Mouse (Mus musculus) MEL (cell line): ENCODE data around the gene Palld. TPM values are rescaled to one million over a fixed set of nuclear protein-coding genes. Genes with fewer than 3 reads are reported as not detected.

Source experiments
- DNase-seq: peaks from one replicate; pipeline ENCODE4 v3.0.0; 2011; ENCODE audit warnings: low read depth, low spot score
- H3K27ac ChIP-seq: 2 replicates; pipeline ENCODE4 v1.5.1; 2012; ENCODE audit warnings: low read depth, mild to moderate bottlenecking, control low read depth, low read length, moderate library complexity; ENCODE audit not compliant: control insufficient read depth
- H3K27me3 ChIP-seq, 2 experiments: fragments of 150-350 bp in 1 of 2; sonication (generic) in 1 of 2; 2 replicates each; pipeline ENCODE4 v1.6.1; 2012; ENCODE audit warnings: low read length in 2 of 2, mild to moderate bottlenecking in 2 of 2, improper control_type of control experiment in 1 of 2, moderate library complexity in 1 of 2; ENCODE audit not compliant: insufficient read depth in 2 of 2, control insufficient read depth in 1 of 2
- H3K36me3 ChIP-seq, 2 experiments: 2 replicates each; pipeline ENCODE4 v1.6.1; 2012 to 2014; ENCODE audit warnings: low read length in 2 of 2, improper control_type of control experiment in 1 of 2, inconsistent platforms in 1 of 2, mild to moderate bottlenecking in 1 of 2; ENCODE audit not compliant: insufficient read depth in 2 of 2, control insufficient read depth in 1 of 2
- H3K4me1 ChIP-seq, 2 experiments: fragments of 150-350 bp in 1 of 2; sonication (generic) in 1 of 2; 2 replicates each; pipeline ENCODE4 v1.6.1; 2012; ENCODE audit warnings: low read length in 2 of 2, improper control_type of control experiment in 1 of 2, mild to moderate bottlenecking in 1 of 2; ENCODE audit not compliant: insufficient read depth in 2 of 2, control insufficient read depth in 1 of 2
- H3K4me3 ChIP-seq, 2 experiments: fragments of 150-350 bp in 1 of 2; sonication (generic) in 1 of 2; 2 replicates each; pipeline ENCODE4 v1.5.1; 2012; ENCODE audit warnings: low read depth in 2 of 2, low read length in 2 of 2, mild to moderate bottlenecking in 2 of 2, moderate library complexity in 2 of 2, control low read depth in 1 of 2, improper control_type of control experiment in 1 of 2; ENCODE audit not compliant: control insufficient read depth in 1 of 2, insufficient read depth in 1 of 2
- H3K79me2 ChIP-seq: 2 replicates; pipeline ENCODE4 v1.6.1; 2012; ENCODE audit warnings: mild to moderate bottlenecking, low read length, moderate library complexity; ENCODE audit not compliant: control insufficient read depth, poor library complexity, insufficient read depth
- H3K9ac ChIP-seq: 2 replicates; pipeline ENCODE4 v1.6.1; 2012; ENCODE audit warnings: low read depth, mild to moderate bottlenecking, control low read depth, low read length, moderate library complexity; ENCODE audit not compliant: control insufficient read depth, poor library complexity, severe bottlenecking
- H3K9me3 ChIP-seq: fragments of 150-350 bp; sonication (generic); replicated peaks from 2 replicates; pipeline ENCODE4 v1.6.1; 2012; ENCODE audit warnings: mild to moderate bottlenecking, low read length, improper control_type of control experiment, moderate library complexity; ENCODE audit not compliant: insufficient read depth
- BHLHE40 ChIP-seq: IDR thresholded peaks from 2 replicates; pipeline ENCODE4 v1.6.1; 2012; ENCODE audit warnings: low read depth, mild to moderate bottlenecking, inconsistent platforms, low read length, improper control_type of control experiment, borderline replicate concordance
- HCFC1 ChIP-seq: IDR thresholded peaks from 2 replicates; pipeline ENCODE4 v1.6.1; 2012; ENCODE audit warnings: low read depth, mild to moderate bottlenecking, inconsistent platforms, low read length, improper control_type of control experiment, moderate library complexity
- MAZ ChIP-seq: IDR thresholded peaks from 2 replicates; pipeline ENCODE4 v1.6.1; 2012; ENCODE audit warnings: low read depth, mild to moderate bottlenecking, inconsistent platforms, low read length, improper control_type of control experiment
- POLR2A ChIP-seq, 2 experiments: IDR thresholded peaks; 2 replicates each; pipeline ENCODE4 v1.6.1; 2011 to 2012; ENCODE audit warnings: low read length in 2 of 2, mild to moderate bottlenecking in 2 of 2, control low read depth in 1 of 2, improper control_type of control experiment in 1 of 2, low read depth in 1 of 2, moderate library complexity in 1 of 2; ENCODE audit not compliant: control insufficient read depth in 1 of 2, insufficient read depth in 1 of 2, poor library complexity in 1 of 2
- POLR2AphosphoS2 ChIP-seq: IDR thresholded peaks from 2 replicates; pipeline ENCODE4 v1.6.1; 2011; ENCODE audit warnings: low read length, improper control_type of control experiment
- POLR2AphosphoS5 ChIP-seq: IDR thresholded peaks from 2 replicates; pipeline ENCODE4 v1.6.1; 2012; ENCODE audit warnings: low read depth, borderline replicate concordance, mild to moderate bottlenecking, inconsistent platforms, low read length, moderate library complexity, mixed read lengths
- SIN3A ChIP-seq: IDR thresholded peaks from 2 replicates; pipeline ENCODE4 v1.6.1; 2012; ENCODE audit warnings: low read length, improper control_type of control experiment, inconsistent platforms
- USF1 ChIP-seq: IDR thresholded peaks from 2 replicates; pipeline ENCODE4 v1.6.1; 2014; ENCODE audit warnings: low read depth, mild to moderate bottlenecking, inconsistent platforms, low read length, improper control_type of control experiment, moderate library complexity
- USF2 ChIP-seq, 2 experiments: IDR thresholded peaks; 2 replicates each; pipeline ENCODE4 v1.6.1; 2011 to 2012; ENCODE audit warnings: improper control_type of control experiment in 2 of 2, low read length in 2 of 2, borderline replicate concordance in 1 of 2, inconsistent platforms in 1 of 2, low read depth in 1 of 2, mild to moderate bottlenecking in 1 of 2; ENCODE audit not compliant: insufficient read depth in 1 of 2
- ZKSCAN1 ChIP-seq: IDR thresholded peaks from 2 replicates; pipeline ENCODE4 v1.6.1; 2012; ENCODE audit warnings: low read depth, mild to moderate bottlenecking, inconsistent platforms, low read length, improper control_type of control experiment, moderate library complexity
- ZNF384 ChIP-seq: IDR thresholded peaks from 2 replicates; pipeline ENCODE4 v1.6.1; 2012; ENCODE audit warnings: low read depth, mild to moderate bottlenecking, inconsistent platforms, low read length, improper control_type of control experiment
- polyA plus RNA-seq, 2 experiments: library from polyadenylated mRNA; stranded (reverse) in 1 of 2; unstranded in 1 of 2; fragments of >175 nt in 1 of 2; fragments of >200 nt in 1 of 2; gene quantifications; 2 replicates each; pipeline versions ENCODE4 v1.2.1 to v1.2.4; 2012; ENCODE audit warnings: low replicate concordance in 2 of 2, low read depth in 1 of 2; ENCODE audit not compliant: insufficient read length in 2 of 2, insufficient read depth in 1 of 2, missing spikeins in 1 of 2
- total RNA-seq: library from RNA; depleted of rRNA; stranded (reverse); fragments of 300-350 nt; gene quantifications from 2 replicates; pipeline ENCODE4 v1.2.3, GENCODE M21; 2012

The Palld gene
- total and polyA plus RNA-seq, 3 experiments: 0.23 to 1.9 TPM; not detected in 1

GRCm38 (mm10) chr8:61732184-61732583 is 170.3 kb downstream of the Palld start:
- no peak for DNase-seq
- TF ChIP-seq POLR2AphosphoS2 (no peak), ZKSCAN1 (no peak)
- TF ChIP-seq, all 39 proteins: peak for 0
- Histone ChIP-seq H3K36me3 (no peaks in the 10 kb centered on the region), H3K4me3 (no peak overlapping the region), H3K9me3 (no peaks in the 10 kb centered on the region), H3K9ac (no peak overlapping the region), H3K27me3 (no peaks in the 10 kb centered on the region), H3K27ac (no peak overlapping the region), H3K4me1 (no peaks in the 10 kb centered on the region), H3K79me2 (no peaks in the 10 kb centered on the region)

- no peak overlapping the region for H3K27ac ChIP-seq
- H3K27me3 ChIP-seq: no peaks in the 10 kb centered on the region
- DNase-seq: no peak
- H3K9me3 ChIP-seq: no peaks in the 10 kb centered on the region
- no peaks in the 10 kb centered on the region for H3K36me3 ChIP-seq
- no peak overlapping the region for H3K9ac ChIP-seq
- no peaks in the 10 kb centered on the region for H3K4me1 ChIP-seq
- H3K79me2 ChIP-seq: no peaks in the 10 kb centered on the region
- no peak for TF ChIP-seq ZNF384
- no peak for TF ChIP-seq POLR2AphosphoS5
- no peak for TF ChIP-seq HCFC1
- TF ChIP-seq BHLHE40: no peak
- TF ChIP-seq MAZ: no peak
- no peak for TF ChIP-seq POLR2A (IDR thresholded peaks at IDR 0.05; ENCODE audit: control insufficient read depth in 1 of 2, insufficient read depth in 1 of 2, low read depth in 1 of 2, low read length in 2 of 2, poor library complexity in 1 of 2)
- TF ChIP-seq SIN3A: no peak
- no peak for TF ChIP-seq USF2 (IDR thresholded peaks at IDR 0.05; ENCODE audit: borderline replicate concordance in 1 of 2, insufficient read depth in 1 of 2, low read depth in 1 of 2, low read length in 2 of 2)
- no peak for TF ChIP-seq USF1
- H3K4me3 ChIP-seq: no peak overlapping the region
Measured at GRCm38 (mm10) chr8:61731306-61732088, 171.0 kb downstream of the Palld start.

GRCm38 (mm10) chr8:61730669-61731068 is 171.8 kb downstream of the Palld start:
- no peak overlapping the region for H3K4me3 ChIP-seq
- TF ChIP-seq POLR2AphosphoS5: no peak
- TF ChIP-seq, all 39 proteins: peak for 0
- no peaks in the 10 kb centered on the region for H3K4me1 ChIP-seq
- H3K79me2 ChIP-seq: no peaks in the 10 kb centered on the region
- H3K27me3 ChIP-seq: no peaks in the 10 kb centered on the region
- H3K9me3 ChIP-seq: no peaks in the 10 kb centered on the region
- H3K27ac ChIP-seq: no peak overlapping the region
- H3K36me3 ChIP-seq: no peaks in the 10 kb centered on the region
- H3K9ac ChIP-seq: no peak overlapping the region
- DNase-seq: no peak
